Mouse (Mus musculus) G1E (cell line): ENCODE measurements at regions not wholly inside any gene's neighbourhood (a gene's known extent, or its start where the extent isn't known, plus 50 kb on each side); places are given as distances from the start of the nearest gene placed in this dataset.

Experiments
- ATAC-seq: 2 replicates; pipeline ENCODE4 v1.8.0; 2016; ENCODE audit warnings: mild to moderate bottlenecking; ENCODE audit not compliant: insufficient number of reproducible peaks, poor library complexity, low FRiP score, severe bottlenecking; ENCODE audit errors: extremely low read depth
- DNase-seq: peaks from one replicate; pipeline ENCODE4 v3.0.0; 2012; ENCODE audit warnings: low spot score
- H3K27me3 ChIP-seq: 2 replicates; pipeline ENCODE4 v1.6.1; 2012; ENCODE audit warnings: mild to moderate bottlenecking, low read length, inconsistent platforms; ENCODE audit not compliant: insufficient read depth
- H3K36me3 ChIP-seq: replicated peaks from 2 replicates; pipeline ENCODE3; 2012; ENCODE audit warnings: mild to moderate bottlenecking, inconsistent platforms
- H3K4me1 ChIP-seq: 2 replicates; pipeline ENCODE4 v1.6.1; 2012; ENCODE audit warnings: low read depth, low read length, inconsistent platforms, mixed read lengths; ENCODE audit not compliant: insufficient read depth
- H3K4me3 ChIP-seq: 2 replicates; pipeline ENCODE4 v1.5.1; 2012; ENCODE audit warnings: low read depth, mild to moderate bottlenecking, inconsistent platforms, low read length, moderate library complexity, mixed read lengths
- H3K9me3 ChIP-seq: replicated peaks from 2 replicates; pipeline ENCODE4 v1.6.1; 2012; ENCODE audit warnings: inconsistent platforms
- CTCF ChIP-seq: IDR thresholded peaks from 2 replicates; pipeline ENCODE4 v1.5.1; 2012; ENCODE audit warnings: low read depth, low read length, inconsistent platforms, mixed read lengths
- GATA1 ChIP-seq: IDR thresholded peaks from 2 replicates; pipeline ENCODE4 v1.6.1; 2012; ENCODE audit warnings: borderline replicate concordance, low read length, inconsistent platforms, mixed read lengths
- GATA2 ChIP-seq: IDR thresholded peaks from 2 replicates; pipeline ENCODE4 v1.6.1; 2012; ENCODE audit warnings: low read depth, low read length, inconsistent platforms, borderline replicate concordance
- POLR2AphosphoS5 ChIP-seq: IDR thresholded peaks from 2 replicates; pipeline ENCODE4 v1.6.1; 2012; ENCODE audit warnings: low read depth, low read length, inconsistent platforms; ENCODE audit not compliant: insufficient replicate concordance
- TAL1 ChIP-seq: conservative IDR thresholded peaks from 2 replicates; pipeline ENCODE4 v1.6.1; 2012; ENCODE audit warnings: low read depth, low read length, inconsistent platforms, mixed read lengths

- H3K36me3 ChIP-seq: no peaks in the 10 kb centered on the region
- H3K27me3 ChIP-seq: peaks cover 5% of the 10 kb centered on the region
- H3K4me3 ChIP-seq: no peak overlapping the region
- no peak for TF ChIP-seq GATA2
- ATAC-seq: no peak
- DNase-seq: no peak
- peaks cover 32% of the 10 kb centered on the region for H3K4me1 ChIP-seq
- H3K9me3 ChIP-seq: no peaks in the 10 kb centered on the region
Observed at GRCm38 (mm10) chr12:4542191-4542590, 50.2 kb upstream of the Itsn2 start.

GRCm38 (mm10) chr12:4534252-4534651 lies 57.3 kb upstream of the Ncoa1 start:
- TF ChIP-seq GATA1 (no peak), GATA2 (no peak), POLR2AphosphoS5 (no peak), TAL1 (no peak), CTCF (no peak)
- H3K4me3 ChIP-seq: no peak overlapping the region
- no peak for ATAC-seq

GRCm38 (mm10) chr12:4533710-4534109 lies 56.7 kb upstream of the Ncoa1 start:
- no peak for ATAC-seq
- Histone ChIP-seq H3K9me3 (no peaks in the 10 kb centered on the region), H3K4me1 (peaks cover 49% of the 10 kb centered on the region), H3K27me3 (peaks cover 4% of the 10 kb centered on the region), H3K4me3 (no peak overlapping the region), H3K36me3 (no peaks in the 10 kb centered on the region)
- TF ChIP-seq GATA2 (no peak), GATA1 (no peak), TAL1 (no peak), CTCF (no peak)
- DNase-seq: no peak

More at GRCm38 (mm10) chr12:4534252-4534651, 57.3 kb upstream of the Ncoa1 start:
- H3K36me3 ChIP-seq: no peaks in the 10 kb centered on the region
- DNase-seq: peak; percentile 12
- H3K27me3 ChIP-seq: peaks cover 4% of the 10 kb centered on the region
- peaks cover 50% of the 10 kb centered on the region for H3K4me1 ChIP-seq
- H3K9me3 ChIP-seq: no peaks in the 10 kb centered on the region

GRCm38 (mm10) chr12:4532707-4533106 lies 55.7 kb upstream of the Ncoa1 start:
- no peak for TF ChIP-seq GATA2
- TF ChIP-seq POLR2AphosphoS5: no peak
- no peak for TF ChIP-seq TAL1
- no peak for TF ChIP-seq CTCF
- no peak for TF ChIP-seq GATA1
- DNase-seq (no peak), ATAC-seq (no peak)
- no peaks in the 10 kb centered on the region for H3K36me3 ChIP-seq
- H3K4me3 ChIP-seq: no peak overlapping the region
- H3K4me1 ChIP-seq: peaks cover 43% of the 10 kb centered on the region
- no peaks in the 10 kb centered on the region for H3K9me3 ChIP-seq
- H3K27me3 ChIP-seq: peaks cover 4% of the 10 kb centered on the region; the same call in 1 of the 2 replicates

- no peak for DNase-seq
- no peak for ATAC-seq
- no peak for TF ChIP-seq GATA1
- TF ChIP-seq GATA2: no peak
- TF ChIP-seq TAL1: no peak
- no peak for TF ChIP-seq POLR2AphosphoS5
- no peak for TF ChIP-seq CTCF
- no peaks in the 10 kb centered on the region for H3K36me3 ChIP-seq
- H3K27me3 ChIP-seq: peaks cover 6% of the 10 kb centered on the region; the same call in 1 of the 2 replicates
- H3K9me3 ChIP-seq: no peaks in the 10 kb centered on the region
- no peak overlapping the region for H3K4me3 ChIP-seq
- peaks cover 29% of the 10 kb centered on the region for H3K4me1 ChIP-seq
Observed at GRCm38 (mm10) chr12:4527027-4527426, 50.0 kb upstream of the Ncoa1 start.
